Mouse (Mus musculus) heart, embryonic 14.5 days (tissue): Measurements from ENCODE around the gene Wbp1l. TPM values are rescaled to one million over a fixed set of nuclear protein-coding genes. Genes with fewer than 3 reads are reported as not detected.

Experiments
- ATAC-seq: fragments of 200-750 bp; cut with Nextera tagmentation; 2 replicates; pipeline ENCODE4 v1.8.0; 2017; ENCODE audit warnings: low read depth, moderate TSS enrichment; ENCODE audit not compliant: insufficient number of reproducible peaks, insufficient read depth, low FRiP score
- H3K27ac ChIP-seq, 2 experiments: fragments of 200-500 bp in 1 of 2; fragments of 300-500 bp in 1 of 2; sonication (generic) in 1 of 2; replicated peaks in 1 of 2; 2 replicates each; pipeline ENCODE4 v1.5.1; 2012 to 2014; ENCODE audit warnings: low read depth in 2 of 2, low read length in 2 of 2, control low read depth in 1 of 2, mild to moderate bottlenecking in 1 of 2, mixed read lengths in 1 of 2; ENCODE audit not compliant: control insufficient read depth in 1 of 2, insufficient read depth in 1 of 2
- H3K27me3 ChIP-seq: fragments of 300-500 bp; sonication (generic); 2 replicates; pipeline ENCODE4 v1.6.1; 2014; ENCODE audit warnings: mild to moderate bottlenecking, low read length, control low read depth; ENCODE audit not compliant: control insufficient read depth, insufficient read depth
- H3K36me3 ChIP-seq: fragments of 300-500 bp; sonication (generic); 2 replicates; pipeline ENCODE4 v1.6.1; 2014; ENCODE audit warnings: mild to moderate bottlenecking, control low read depth, low read length, mixed read lengths; ENCODE audit not compliant: control insufficient read depth, insufficient read depth
- H3K4me1 ChIP-seq, 2 experiments: fragments of 200-500 bp in 1 of 2; fragments of 300-500 bp in 1 of 2; sonication (generic) in 1 of 2; 2 replicates each; pipeline ENCODE4 v1.6.1; 2012 to 2014; ENCODE audit warnings: low read length in 2 of 2, control low read depth in 1 of 2, mixed read lengths in 1 of 2; ENCODE audit not compliant: control insufficient read depth in 2 of 2, insufficient read depth in 2 of 2
- H3K4me2 ChIP-seq: fragments of 300-500 bp; sonication (generic); 2 replicates; pipeline ENCODE4 v1.6.1; 2014; ENCODE audit warnings: mild to moderate bottlenecking, low read length
- H3K4me3 ChIP-seq, 2 experiments: fragments of 200-500 bp in 1 of 2; fragments of 300-500 bp in 1 of 2; sonication (generic) in 1 of 2; 2 replicates each; pipeline ENCODE4 v1.5.1; 2012 to 2014; ENCODE audit warnings: low read length in 2 of 2, mild to moderate bottlenecking in 2 of 2, control low read depth in 1 of 2, low read depth in 1 of 2, moderate library complexity in 1 of 2; ENCODE audit not compliant: control insufficient read depth in 1 of 2, insufficient read depth in 1 of 2
- H3K9ac ChIP-seq: fragments of 300-500 bp; sonication (generic); 2 replicates; pipeline ENCODE4 v1.6.1; 2014; ENCODE audit warnings: mild to moderate bottlenecking, low read length
- H3K9me3 ChIP-seq: fragments of 300-500 bp; sonication (generic); 2 replicates; pipeline ENCODE4 v1.6.1; 2016; ENCODE audit warnings: low read length, control low read depth; ENCODE audit not compliant: control insufficient read depth
- WGBS: fragments of 180-500 bp; shearing (Covaris S2); extraction: QIAGEN DNeasy Blood & Tissue Kit; methylation state at CpG from one replicate; pipeline ENCODE4 v1.1.7; 2014; 5-methylcytosine and 5-hydroxymethylcytosine counted together
- polyA plus RNA-seq: library from polyadenylated mRNA; unstranded; fragments of >200 nt; fragmentation: Nextera tagmentation; extraction: Ambion mirVana; gene quantifications from 2 replicates; pipeline ENCODE4 v1.2.1, GENCODE M21; 2014

The Wbp1l gene
- polyA plus RNA-seq, 1 experiment from 2014 or later, result 48.8 TPM

GRCm38 (mm10) chr19:46572951-46573937, 25.6 kb upstream of the Wbp1l start, which contains the start of the genes Arl3 and Sfxn2:
TSS of gene Arl3 (minus strand) at chr19:46573198.
TSS of gene Sfxn2 (plus strand) at chr19:46573365.
- WGBS, result under 1% methylated on average over 60 of the region's 67 CpGs
- H3K4me3 ChIP-seq, result peak within 1 kb of the TSS; percentile 88 to 90
- ATAC-seq, result peak; percentile 95
- peak within 1 kb of the TSS; percentile 55 to 66 for H3K27ac ChIP-seq
- H3K9me3 ChIP-seq, result no peaks in the 10 kb centered on the region
- peak within 1 kb of the TSS; percentile 81 for H3K9ac ChIP-seq
- peaks cover 0 to 13% of the 10 kb centered on the region in 2 experiments; a peak in 3 of 4 replicates for H3K4me1 ChIP-seq
- peak within 1 kb of the TSS; percentile 83 for H3K4me2 ChIP-seq
- H3K36me3 ChIP-seq, result no peaks in the 10 kb centered on the region
- H3K27me3 ChIP-seq, result no peaks in the 10 kb centered on the region

- Histone ChIP-seq H3K27me3 (no peaks in the 10 kb centered on the region), H3K4me1 (peaks cover 5 to 20% of the 10 kb centered on the region in 2 experiments; a peak in 3 of 4 replicates), H3K4me2 (peak overlapping the region; percentile 82), H3K27ac (no peak overlapping the region), H3K36me3 (no peaks in the 10 kb centered on the region), H3K4me3 (peak overlapping the region; percentile 67 to 90), H3K9me3 (no peaks in the 10 kb centered on the region), H3K9ac (peak overlapping the region; percentile 79)
- WGBS, result 41% methylated on average over 6 of the region's 6 CpGs
- no peak for ATAC-seq
Observed at GRCm38 (mm10) chr19:46573990-46574389, 24.9 kb upstream of the Wbp1l start.

- peaks cover 5 to 20% of the 10 kb centered on the region in 2 experiments; a peak in 3 of 4 replicates for H3K4me1 ChIP-seq
- no peak for ATAC-seq
- no peaks in the 10 kb centered on the region for H3K36me3 ChIP-seq
- H3K9ac ChIP-seq, result no peak overlapping the region
- H3K4me3 ChIP-seq, result no peak overlapping the region
- no peak overlapping the region for H3K27ac ChIP-seq
- no peak overlapping the region for H3K4me2 ChIP-seq
- H3K9me3 ChIP-seq, result no peaks in the 10 kb centered on the region
- no peaks in the 10 kb centered on the region for H3K27me3 ChIP-seq
- WGBS, result 60% methylated on average over 4 of the region's 4 CpGs
Observed at GRCm38 (mm10) chr19:46575196-46575595, 23.7 kb upstream of the Wbp1l start.

DNA sequence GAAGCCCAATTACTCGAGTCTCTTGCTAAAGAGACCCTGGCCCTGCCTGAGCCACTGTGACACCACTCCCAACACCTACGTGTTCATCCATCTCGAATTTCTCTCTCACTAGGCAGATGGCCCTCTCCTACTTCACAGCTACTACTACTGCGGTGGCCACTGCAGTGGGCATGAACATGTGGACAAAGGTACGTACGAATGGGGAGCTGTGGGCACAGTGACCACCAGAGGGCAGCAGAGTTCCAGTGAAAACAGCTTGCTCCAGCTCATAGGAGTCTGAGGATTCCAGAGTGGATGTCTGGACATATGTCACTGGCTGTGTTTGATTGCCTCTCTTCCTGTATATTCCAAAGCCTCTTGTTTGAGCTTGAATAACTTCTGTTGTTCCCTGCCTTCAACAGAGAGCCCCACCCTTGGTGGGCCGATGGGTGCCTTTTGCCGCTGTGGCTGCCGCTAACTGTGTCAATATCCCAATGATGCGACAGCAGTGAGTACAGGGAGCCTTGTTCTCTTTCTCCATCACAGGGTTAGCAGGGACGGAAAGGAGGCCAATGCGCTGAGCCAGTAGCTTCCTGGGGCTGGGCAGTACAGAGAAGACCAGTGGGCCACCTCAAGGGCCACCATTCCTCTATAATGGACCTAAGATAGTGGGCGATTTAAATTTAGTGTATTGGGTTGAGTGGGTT, 10.9 kb upstream of the Wbp1l start:
- WGBS, result 58% methylated on average over 13 of the region's 13 CpGs

DNA sequence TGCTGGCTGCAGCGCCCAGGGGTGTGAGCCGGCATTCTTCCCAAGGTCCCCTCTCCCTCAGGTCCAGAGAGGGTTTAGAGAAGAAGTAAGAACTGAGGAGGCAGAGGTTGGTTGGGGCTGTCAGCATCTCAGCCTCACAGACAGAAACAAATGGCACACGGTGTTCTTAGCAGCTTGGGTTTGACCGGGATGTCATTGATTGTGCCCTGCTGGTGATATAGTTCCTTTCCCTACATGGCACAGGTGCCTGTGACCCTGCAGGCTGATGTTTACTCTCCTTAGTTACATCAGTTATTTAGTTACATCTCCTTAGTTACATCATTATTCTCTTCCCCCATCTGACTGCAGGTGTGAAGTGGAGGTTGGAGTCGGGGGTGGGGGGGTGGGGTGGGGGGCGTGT, 7.3 kb upstream of the Wbp1l start:
- Histone ChIP-seq H3K27me3 (no peaks in the 10 kb centered on the region), H3K4me3 (no peak overlapping the region), H3K9me3 (no peaks in the 10 kb centered on the region), H3K36me3 (peaks cover 28% of the 10 kb centered on the region), H3K9ac (no peak overlapping the region), H3K27ac (no peak overlapping the region), H3K4me1 (no peaks in the 10 kb centered on the region), H3K4me2 (no peak overlapping the region)
- ATAC-seq, result no peak
- 76% methylated on average over 6 of the region's 6 CpGs for whole genome bisulfite sequencing

More for the DNA sequence above, 10.9 kb upstream of the Wbp1l start:
- Histone ChIP-seq H3K27ac (no peak overlapping the region), H3K9me3 (no peaks in the 10 kb centered on the region), H3K36me3 (peaks cover 27% of the 10 kb centered on the region), H3K4me1 (no peaks in the 10 kb centered on the region), H3K4me2 (no peak overlapping the region), H3K9ac (no peak overlapping the region), H3K4me3 (no peak overlapping the region), H3K27me3 (no peaks in the 10 kb centered on the region)
- ATAC-seq, result no peak

- Histone ChIP-seq H3K4me1 (0 out of 4 replicates have a peak, but pooled peaks cover 0 to under 1% of the 10 kb centered on the region in 2 experiments), H3K9me3 (no peaks in the 10 kb centered on the region), H3K4me3 (no peak overlapping the region), H3K4me2 (no peak overlapping the region), H3K27ac (no peak overlapping the region), H3K9ac (no peak overlapping the region), H3K27me3 (no peaks in the 10 kb centered on the region), H3K36me3 (peaks cover 21% of the 10 kb centered on the region)
- 88% methylated on average over 9 of the region's 9 CpGs for WGBS
- no peak for ATAC-seq
Observed at GRCm38 (mm10) chr19:46592751-46593439, 6.0 kb upstream of the Wbp1l start.

DNA sequence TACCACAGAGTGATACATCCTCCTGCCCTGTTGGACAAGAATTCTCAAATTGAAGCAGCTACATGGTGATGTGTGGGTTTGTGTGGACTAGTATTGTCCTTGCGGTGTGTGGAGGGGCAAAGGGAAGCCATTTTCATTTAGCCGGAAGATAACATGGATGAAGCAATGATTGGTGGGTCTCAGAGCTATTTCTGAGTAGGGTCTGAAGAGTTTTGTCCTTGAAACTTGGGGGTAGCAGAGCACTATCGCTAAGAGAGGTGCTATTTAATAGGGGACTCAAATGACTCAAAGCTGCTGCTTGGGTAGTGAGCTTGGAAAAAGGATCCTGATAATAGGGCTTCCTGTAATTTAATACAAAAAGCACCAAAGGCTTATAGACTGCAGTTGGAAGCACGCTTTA, 697 bp upstream of the Wbp1l start:
- ATAC-seq, result no peak

More for the DNA sequence above, 697 bp upstream of the Wbp1l start:
- H3K4me2 ChIP-seq, result peak overlapping the region; percentile 57
- H3K27ac ChIP-seq, result 0 out of 4 replicates have a peak overlapping the region, but pooled peaks of 1 of the 2 experiments have one; percentile 19
- H3K27me3 ChIP-seq, result no peaks in the 10 kb centered on the region
- H3K9me3 ChIP-seq, result no peaks in the 10 kb centered on the region
- H3K4me3 ChIP-seq, result peak overlapping the region in 1 of 2 experiments; percentile 99; a peak in 2 of 4 replicates
- H3K9ac ChIP-seq, result no peak overlapping the region
- 85% methylated on average over 4 of the region's 4 CpGs for WGBS
- H3K36me3 ChIP-seq, result peaks cover 16% of the 10 kb centered on the region
- H3K4me1 ChIP-seq, result peaks cover 3 to 20% of the 10 kb centered on the region in 2 experiments; a peak in 3 of 4 replicates
